Mouse (Mus musculus) CH12.LX (cell line): ENCODE data around the gene Stat6. TPM values are rescaled to one million over a fixed set of nuclear protein-coding genes. Genes with fewer than 3 reads are reported as not detected.

Experiments used
- DNase-seq: peaks from one replicate; pipeline ENCODE4 v3.0.0-alpha.2; 2013; ENCODE audit errors: extremely low read depth
- H3K27ac ChIP-seq: 2 replicates; pipeline ENCODE4 v1.5.1; 2012; ENCODE audit warnings: low read depth, mild to moderate bottlenecking, control low read depth, moderate library complexity; ENCODE audit not compliant: insufficient read depth
- H3K27me3 ChIP-seq: replicated peaks from 2 replicates; pipeline ENCODE3; 2012; ENCODE audit warnings: inconsistent platforms
- H3K36me3 ChIP-seq, 2 experiments: replicated peaks in 1 of 2; 2 replicates each; pipeline versions ENCODE3 to v1.6.1; 2012; ENCODE audit warnings: inconsistent platforms in 1 of 2, low read length in 1 of 2, mild to moderate bottlenecking in 1 of 2, mixed read lengths in 1 of 2, moderate library complexity in 1 of 2; ENCODE audit not compliant: control insufficient read depth in 1 of 2, insufficient read depth in 1 of 2
- H3K4me1 ChIP-seq, 2 experiments: 2 replicates each; pipeline ENCODE4 v1.6.1; 2012; ENCODE audit warnings: inconsistent platforms in 1 of 2, moderate library complexity in 1 of 2; ENCODE audit not compliant: insufficient read depth in 2 of 2, control insufficient read depth in 1 of 2
- H3K4me2 ChIP-seq: 2 replicates; pipeline ENCODE4 v1.6.1; 2012; ENCODE audit warnings: low read depth, mild to moderate bottlenecking, control low read depth; ENCODE audit not compliant: poor library complexity, insufficient read depth, severe bottlenecking
- H3K4me3 ChIP-seq, 3 experiments: fragments of 150-350 bp in 1 of 3; sonication (generic) in 1 of 3; replicated peaks in 1 of 3; 2 replicates each; pipeline versions ENCODE3 to v1.5.1; 2011 to 2012; ENCODE audit warnings: low read depth in 2 of 3, low read length in 2 of 3, mild to moderate bottlenecking in 2 of 3, moderate library complexity in 2 of 3, control low read depth in 1 of 3, improper control_type of control experiment in 1 of 3, inconsistent platforms in 1 of 3, mixed read lengths in 1 of 3; ENCODE audit not compliant: poor library complexity in 1 of 3
- H3K79me2 ChIP-seq: replicated peaks from 2 replicates; pipeline ENCODE4 v1.6.1; 2012; ENCODE audit warnings: mild to moderate bottlenecking, moderate library complexity; ENCODE audit not compliant: control insufficient read depth, poor library complexity, insufficient read depth, severe bottlenecking; ENCODE audit errors: extremely low read depth
- H3K9ac ChIP-seq: 2 replicates; pipeline ENCODE4 v1.6.1; 2012; ENCODE audit warnings: low read depth, mild to moderate bottlenecking, control low read depth, moderate library complexity; ENCODE audit not compliant: insufficient read depth
- H3K9me3 ChIP-seq: replicated peaks from 2 replicates; pipeline ENCODE3; 2012; ENCODE audit warnings: low read length, inconsistent platforms, mixed read lengths
- BHLHE40 ChIP-seq: IDR thresholded peaks from 2 replicates; pipeline ENCODE4 v1.6.1; 2011; ENCODE audit warnings: mild to moderate bottlenecking, low read depth, low read length, improper control_type of control experiment
- CHD1 ChIP-seq: IDR thresholded peaks from 2 replicates; pipeline ENCODE4 v1.6.1; 2012; ENCODE audit warnings: low read depth, low read length, improper control_type of control experiment, inconsistent platforms
- CHD2 ChIP-seq: IDR thresholded peaks from 2 replicates; pipeline ENCODE4 v1.6.1; 2011; ENCODE audit warnings: low read length, improper control_type of control experiment
- CTCF ChIP-seq, 2 experiments: IDR thresholded peaks in 1 of 2; conservative IDR thresholded peaks in 1 of 2; 2 replicates each; pipeline ENCODE4 v1.5.1; 2011 to 2012; ENCODE audit warnings: low read depth in 2 of 2, low read length in 2 of 2, improper control_type of control experiment in 1 of 2, inconsistent platforms in 1 of 2, mild to moderate bottlenecking in 1 of 2, moderate library complexity in 1 of 2
- E2F4 ChIP-seq: IDR thresholded peaks from 2 replicates; pipeline ENCODE4 v1.6.1; 2011; ENCODE audit warnings: low read depth, low read length, improper control_type of control experiment; ENCODE audit not compliant: insufficient replicate concordance
- ELF1 ChIP-seq: IDR thresholded peaks from 2 replicates; pipeline ENCODE4 v1.6.1; 2014; ENCODE audit warnings: low read depth, mild to moderate bottlenecking, inconsistent platforms, low read length, improper control_type of control experiment
- EP300 ChIP-seq: IDR thresholded peaks from 2 replicates; pipeline ENCODE4 v1.6.1; 2011; ENCODE audit warnings: low read length, improper control_type of control experiment
- ETS1 ChIP-seq: conservative IDR thresholded peaks from 2 replicates; pipeline ENCODE4 v1.6.1; 2012; ENCODE audit warnings: low read depth, mild to moderate bottlenecking, inconsistent platforms, low read length, improper control_type of control experiment, moderate library complexity
- GABPA ChIP-seq: IDR thresholded peaks from 2 replicates; pipeline ENCODE4 v1.6.1; 2012; ENCODE audit warnings: low read depth, low read length, improper control_type of control experiment, inconsistent platforms; ENCODE audit not compliant: insufficient replicate concordance
- HCFC1 ChIP-seq: IDR thresholded peaks from 2 replicates; pipeline ENCODE4 v1.6.1; 2012; ENCODE audit warnings: low read depth, mild to moderate bottlenecking, inconsistent platforms, low read length, improper control_type of control experiment
- IRF4 ChIP-seq: IDR thresholded peaks from 2 replicates; pipeline ENCODE4 v1.6.1; 2014; ENCODE audit warnings: low read depth, mild to moderate bottlenecking, inconsistent platforms, low read length, improper control_type of control experiment
- JUN ChIP-seq: IDR thresholded peaks from 2 replicates; pipeline ENCODE4 v1.6.1; 2011; ENCODE audit warnings: low read depth, mild to moderate bottlenecking, low read length, improper control_type of control experiment, moderate library complexity; ENCODE audit not compliant: insufficient read depth
- JUND ChIP-seq: conservative IDR thresholded peaks from 2 replicates; pipeline ENCODE4 v1.6.1; 2011; ENCODE audit warnings: low read depth, low read length, improper control_type of control experiment
- MAFK ChIP-seq: IDR thresholded peaks from 2 replicates; pipeline ENCODE4 v1.6.1; 2011; ENCODE audit warnings: low read length, improper control_type of control experiment; ENCODE audit not compliant: insufficient replicate concordance
- MAX ChIP-seq: IDR thresholded peaks from 2 replicates; pipeline ENCODE4 v1.6.1; 2011; ENCODE audit warnings: low read length, improper control_type of control experiment
- MAZ ChIP-seq: IDR thresholded peaks from 2 replicates; pipeline ENCODE4 v1.6.1; 2012; ENCODE audit warnings: low read depth, mild to moderate bottlenecking, inconsistent platforms, low read length, improper control_type of control experiment, moderate library complexity
- MEF2A ChIP-seq: IDR thresholded peaks from 2 replicates; pipeline ENCODE4 v1.6.1; 2014; ENCODE audit warnings: low read depth, mild to moderate bottlenecking, inconsistent platforms, low read length, improper control_type of control experiment, borderline replicate concordance
- MXI1 ChIP-seq: IDR thresholded peaks from 2 replicates; pipeline ENCODE4 v1.6.1; 2011; ENCODE audit warnings: mild to moderate bottlenecking, low read depth, low read length, improper control_type of control experiment
- MYC ChIP-seq: IDR thresholded peaks from 2 replicates; pipeline ENCODE4 v1.6.1; 2011; ENCODE audit warnings: low read depth, mild to moderate bottlenecking, improper control_type of control experiment, low read length
- NELFE ChIP-seq: IDR thresholded peaks from 2 replicates; pipeline ENCODE4 v1.6.1; 2011; ENCODE audit warnings: low read depth, low read length, improper control_type of control experiment
- NRF1 ChIP-seq: IDR thresholded peaks from 2 replicates; pipeline ENCODE4 v1.6.1; 2014; ENCODE audit warnings: low read depth, mild to moderate bottlenecking, inconsistent platforms, low read length, improper control_type of control experiment, moderate library complexity
- PAX5 ChIP-seq: IDR thresholded peaks from 2 replicates; pipeline ENCODE4 v1.6.1; 2012; ENCODE audit warnings: low read length, inconsistent platforms, mixed read lengths
- POLR2A ChIP-seq: IDR thresholded peaks from 2 replicates; pipeline ENCODE4 v1.6.1; 2011; ENCODE audit warnings: low read depth, mild to moderate bottlenecking, improper control_type of control experiment, low read length
- POLR2AphosphoS2 ChIP-seq: IDR thresholded peaks from 2 replicates; pipeline ENCODE4 v1.6.1; 2011; ENCODE audit warnings: low read depth, low read length, improper control_type of control experiment
- RAD21 ChIP-seq: IDR thresholded peaks from 2 replicates; pipeline ENCODE4 v1.6.1; 2011; ENCODE audit warnings: low read depth, mild to moderate bottlenecking, low read length, improper control_type of control experiment, moderate library complexity
- RCOR1 ChIP-seq: conservative IDR thresholded peaks from 2 replicates; pipeline ENCODE4 v1.6.1; 2012; ENCODE audit warnings: low read depth, mild to moderate bottlenecking, inconsistent platforms, low read length, improper control_type of control experiment
- SIN3A ChIP-seq: IDR thresholded peaks from 2 replicates; pipeline ENCODE4 v1.6.1; 2012; ENCODE audit warnings: low read length, improper control_type of control experiment, inconsistent platforms
- SMC3 ChIP-seq: IDR thresholded peaks from 2 replicates; pipeline ENCODE4 v1.6.1; 2011; ENCODE audit warnings: low read depth, low read length, improper control_type of control experiment
- TBP ChIP-seq: conservative IDR thresholded peaks from 2 replicates; pipeline ENCODE4 v1.6.1; 2011; ENCODE audit warnings: low read depth, low read length, improper control_type of control experiment
- TCF12 ChIP-seq: IDR thresholded peaks from 2 replicates; pipeline ENCODE4 v1.6.1; 2014; ENCODE audit warnings: low read depth, mild to moderate bottlenecking, inconsistent platforms, low read length, improper control_type of control experiment
- UBTF ChIP-seq: IDR thresholded peaks from 2 replicates; pipeline ENCODE4 v1.6.1; 2012; ENCODE audit warnings: low read depth, mild to moderate bottlenecking, inconsistent platforms, low read length, improper control_type of control experiment, moderate library complexity
- USF1 ChIP-seq: IDR thresholded peaks from 2 replicates; pipeline ENCODE4 v1.6.1; 2014; ENCODE audit warnings: low read depth, mild to moderate bottlenecking, inconsistent platforms, low read length, improper control_type of control experiment
- USF2 ChIP-seq: conservative IDR thresholded peaks from 2 replicates; pipeline ENCODE4 v1.6.1; 2011; ENCODE audit warnings: low read depth, low read length, improper control_type of control experiment
- ZC3H11A ChIP-seq: IDR thresholded peaks from 2 replicates; pipeline ENCODE4 v1.6.1; 2012; ENCODE audit warnings: low read depth, mild to moderate bottlenecking, inconsistent platforms, low read length, improper control_type of control experiment
- ZKSCAN1 ChIP-seq: IDR thresholded peaks from 2 replicates; pipeline ENCODE4 v1.6.1; 2012; ENCODE audit warnings: low read depth, inconsistent platforms, low read length, improper control_type of control experiment, borderline replicate concordance
- ZMIZ1 ChIP-seq: IDR thresholded peaks from 2 replicates; pipeline ENCODE4 v1.6.1; 2012; ENCODE audit warnings: low read depth, mild to moderate bottlenecking, inconsistent platforms, low read length, improper control_type of control experiment
- ZNF384 ChIP-seq: IDR thresholded peaks from 2 replicates; pipeline ENCODE4 v1.6.1; 2012; ENCODE audit warnings: low read depth, low read length, improper control_type of control experiment, inconsistent platforms
- dilution Hi-C: fragments of 300-500 bp; cut with MboI; formaldehyde crosslinking; loops from 2 replicates; pipeline ENCODE4 v1.14.3; 2020; ENCODE audit warnings: low sequenced_read_pairs; ENCODE audit not compliant: extremely low pct_unique_long_range_greater_than_20kb, extremely low pct_ligation_motif_present
- in situ Hi-C: fragments of 300-500 bp; cut with MboI; formaldehyde crosslinking; loops from 3 replicates; pipeline ENCODE4 v1.14.3; 2019; ENCODE audit warnings: low sequenced_read_pairs, low pct_ligation_motif_present, low pct_unique_long_range_greater_than_20kb, mixed read lengths
- polyA plus RNA-seq: library from polyadenylated mRNA; unstranded; fragments of >175 nt; gene quantifications from 2 replicates; pipeline ENCODE4 v1.2.1, GENCODE M21; 2012; ENCODE audit warnings: low read depth; ENCODE audit not compliant: insufficient read length
- total RNA-seq, 2 experiments: library from RNA; depleted of rRNA; stranded (reverse); fragments of 300-350 nt in 1 of 2; fragments of >200 nt in 1 of 2; gene quantifications; 2 replicates each; pipeline ENCODE4 v1.2.3; 2012 to 2014

The Stat6 gene
- 58.7 and 76.6 TPM in 2 replicates for total RNA-seq (2012; rRNA removed)
- total RNA-seq (2014; rRNA removed) = 64.0 and 71.5 TPM in 2 replicates
- polyA plus RNA-seq = 62.9 and 72.1 TPM in 2 replicates

DNA sequence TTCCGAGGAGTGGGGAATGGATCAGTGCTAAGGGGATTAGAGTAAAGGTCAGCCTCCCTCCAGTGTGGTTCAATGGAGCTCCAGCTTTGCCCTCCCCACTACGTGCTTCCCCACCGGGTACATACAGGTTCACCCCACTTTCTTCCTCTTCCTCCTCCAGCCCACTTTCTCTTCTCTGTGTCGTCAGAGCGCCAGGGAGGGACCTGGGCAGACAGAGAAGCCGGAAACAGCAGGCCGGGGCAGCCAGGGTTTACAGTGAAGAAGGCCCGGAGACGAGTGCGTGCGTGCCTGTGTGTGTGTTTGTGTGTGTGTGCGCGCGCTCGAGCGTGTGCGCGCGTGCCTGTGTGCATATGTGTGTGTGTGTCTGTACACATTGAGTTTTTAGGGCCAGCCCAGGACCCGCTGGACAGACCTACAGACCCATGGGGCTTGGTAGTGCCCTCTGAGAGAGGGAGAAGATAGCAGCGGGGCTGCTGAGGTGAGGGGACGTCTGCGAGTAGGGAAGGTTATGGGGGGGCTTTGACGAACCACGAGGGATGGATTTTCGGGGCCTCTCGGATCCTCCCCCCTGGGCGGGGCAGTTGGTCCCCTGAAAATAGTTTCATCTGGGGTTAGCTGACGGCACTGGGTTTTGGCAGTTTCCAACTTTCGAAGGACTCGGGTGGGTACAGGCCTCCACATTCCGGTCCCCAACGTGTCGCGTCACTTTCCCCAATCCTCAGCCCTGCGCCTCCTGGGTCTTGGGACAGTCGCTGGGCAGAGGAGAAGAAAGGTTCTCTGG is at the start of gene Stat6:
Stat6 (plus strand) TSS at position 215 of the 781 bp plus-strand sequence.
- in situ Hi-C loops (no loop called here), dilution Hi-C loops (no loop called here)
- Histone ChIP-seq H3K27me3 (no peaks in the 10 kb centered on the region), H3K36me3 (peaks cover 15 to 29% of the 10 kb centered on the region in 2 experiments), H3K4me3 (peak within 1 kb of the TSS; percentile 60 to 86 (median 76)), H3K9me3 (no peaks in the 10 kb centered on the region), H3K9ac (peak within 1 kb of the TSS; percentile 91), H3K4me2 (peak within 1 kb of the TSS; percentile 80), H3K79me2 (peaks cover 16% of the 10 kb centered on the region), H3K4me1 (peaks cover 10 to 32% of the 10 kb centered on the region in 2 experiments), H3K27ac (peak within 1 kb of the TSS; percentile 84)
- peak; percentile 87 for DNase-seq
- 0 out of 2 replicates have a peak, but pooled peaks have one; percentile 24 for TF ChIP-seq TBP
- no peak for TF ChIP-seq ZC3H11A
- 0 out of 2 replicates have a peak, but pooled peaks have one; percentile 63 for TF ChIP-seq RCOR1
- TF ChIP-seq CHD2 = no peak
- no peak for TF ChIP-seq USF2
- no peak for TF ChIP-seq CHD1
- no peak for TF ChIP-seq JUN
- TF ChIP-seq JUND = no peak
- TF ChIP-seq RAD21 = no peak
- no peak for TF ChIP-seq GABPA
- TF ChIP-seq NELFE = 0 out of 2 replicates have a peak, but pooled peaks have one; percentile 56
- peak; percentile 21; the same call in 1 of the 2 replicates for TF ChIP-seq NRF1
- peak; percentile 46 for TF ChIP-seq HCFC1
- TF ChIP-seq POLR2A = peak; percentile 72
- 0 out of 2 replicates have a peak, but pooled peaks have one; percentile 17 for TF ChIP-seq IRF4
- TF ChIP-seq MEF2A = peak; percentile 58
- TF ChIP-seq EP300 = no peak
- TF ChIP-seq MYC = peak; percentile 46; the same call in 1 of the 2 replicates
- TF ChIP-seq ZMIZ1 = peak; percentile 73; the same call in 1 of the 2 replicates
- no peak for TF ChIP-seq PAX5
- no peak for TF ChIP-seq ZNF384
- 0 out of 2 replicates have a peak, but pooled peaks have one; percentile 13 for TF ChIP-seq UBTF
- TF ChIP-seq SIN3A = peak; percentile 85
- TF ChIP-seq TCF12 = peak; percentile 61; the same call in 1 of the 2 replicates
- no peak for TF ChIP-seq CTCF (conservative IDR thresholded peaks at IDR 0.05 in 1 of 2, IDR thresholded peaks at IDR 0.05 in 1 of 2; ENCODE audit: low read depth in 2 of 2, low read length in 2 of 2)
- TF ChIP-seq MAFK = no peak
- TF ChIP-seq POLR2AphosphoS2 = peak; percentile 65; the same call in 1 of the 2 replicates
- no peak for TF ChIP-seq ZKSCAN1
- TF ChIP-seq MAZ = peak; percentile 83
- TF ChIP-seq SMC3 = no peak
- peak; percentile 37; the same call in 1 of the 2 replicates for TF ChIP-seq MAX
- TF ChIP-seq BHLHE40 = peak; percentile 87
- peak; percentile 68 for TF ChIP-seq ETS1
- no peak for TF ChIP-seq USF1
- peak; percentile 80 for TF ChIP-seq MXI1
- no peak for TF ChIP-seq E2F4
- TF ChIP-seq ELF1 = peak; percentile 90
